Comparison of ENCODE assay signal across 9 mouse cellular contexts in genomic region chr6:124900801-124901480, GRCm38 (mm10). TPM values are rescaled to one million over a fixed set of nuclear protein-coding genes. Genes with fewer than 3 reads are reported as not detected.
DNase-seq lines count a peak whose midpoint lies in the region; ATAC-seq lines count a peak whose summit lies in the region.
"Had no signal": no experiment of that assay in that cellular context is flagged by ENCODE, and none has a peak within 500 bp of the region (broad histone marks: within the 10 kb centered on the region; RNA-seq: fewer than 3 reads in every experiment).

No protein-coding gene starts in this region.

- H3K9ac ChIP-seq in hindbrain, embryonic 11.5 days (ENCODE audit: low read depth, low read length), result no peak overlapping the region
- no peak overlapping the region for H3K9ac ChIP-seq in forebrain, embryonic 12.5 days
- H3K9ac ChIP-seq: lung, embryonic 15.5 days had no signal

- no peaks in the 10 kb centered on the region for H3K9me3 ChIP-seq in hindbrain, embryonic 10.5 days
- H3K9me3 ChIP-seq in hindbrain, embryonic 11.5 days (ENCODE audit: control insufficient read depth, low read length), result no peaks in the 10 kb centered on the region
- H3K9me3 ChIP-seq in forebrain, embryonic 12.5 days, result no peaks in the 10 kb centered on the region
- H3K9me3 ChIP-seq: lung, embryonic 15.5 days had no signal

- H3K4me3 ChIP-seq in hindbrain, embryonic 10.5 days, result no peak overlapping the region
- no peak overlapping the region for H3K4me3 ChIP-seq in hindbrain, embryonic 11.5 days (ENCODE audit: low read depth, low read length)
- no peak overlapping the region for H3K4me3 ChIP-seq in forebrain, embryonic 12.5 days (replicated peaks)
- H3K4me3 ChIP-seq: lung, embryonic 15.5 days had no signal

- H3K4me2 ChIP-seq in hindbrain, embryonic 11.5 days (replicated peaks; ENCODE audit: low read depth, low read length), result no peak overlapping the region
- no peak overlapping the region for H3K4me2 ChIP-seq in forebrain, embryonic 12.5 days
- H3K4me2 ChIP-seq: lung, embryonic 15.5 days had no signal

- peaks cover 38% of the 10 kb centered on the region for H3K4me1 ChIP-seq in hindbrain, embryonic 10.5 days (replicated peaks)
- peaks cover 2% of the 10 kb centered on the region; the same call in 1 of the 2 replicates for H3K4me1 ChIP-seq in hindbrain, embryonic 11.5 days (replicated peaks; ENCODE audit: control insufficient read depth, insufficient read depth, low read length)
- H3K4me1 ChIP-seq in forebrain, embryonic 12.5 days, result peaks cover 23% of the 10 kb centered on the region

- no peaks in the 10 kb centered on the region for H3K36me3 ChIP-seq in hindbrain, embryonic 10.5 days
- no peaks in the 10 kb centered on the region for H3K36me3 ChIP-seq in hindbrain, embryonic 11.5 days (ENCODE audit: control insufficient read depth, insufficient read depth, low read length)
- H3K36me3 ChIP-seq in forebrain, embryonic 12.5 days (replicated peaks), result no peaks in the 10 kb centered on the region
- H3K36me3 ChIP-seq: lung, embryonic 15.5 days had no signal

- no peak for DNase-seq in hindbrain, embryonic 10.5 days (ENCODE audit: low spot score)
- DNase-seq in hindbrain, embryonic 11.5 days (ENCODE audit: low spot score), result no peak
- DNase-seq in right cerebral cortex, adult 18-20 months, result peak; percentile 30
- no peak for DNase-seq in right cerebral cortex, postnatal 4 days
- peak; percentile 19 for DNase-seq in right cerebral cortex, postnatal 25 days
- DNase-seq in ovary, postnatal 36 days (ENCODE audit: low spot score), result no peak

- H3K27ac ChIP-seq in hindbrain, embryonic 10.5 days, result peak overlapping the region; percentile 26; the same call in 1 of the 2 replicates
- H3K27ac ChIP-seq in hindbrain, embryonic 11.5 days (ENCODE audit: low read depth, low read length), result no peak overlapping the region
- no peak overlapping the region for H3K27ac ChIP-seq in forebrain, embryonic 12.5 days
- H3K27ac ChIP-seq: lung, embryonic 15.5 days had no signal

- no peaks in the 10 kb centered on the region for H3K27me3 ChIP-seq in hindbrain, embryonic 10.5 days (ENCODE audit: insufficient read depth, poor library complexity, severe bottlenecking)
- no peaks in the 10 kb centered on the region for H3K27me3 ChIP-seq in hindbrain, embryonic 11.5 days (ENCODE audit: control insufficient read depth, insufficient read depth, low read length)
- H3K27me3 ChIP-seq in forebrain, embryonic 12.5 days, result no peaks in the 10 kb centered on the region
- H3K27me3 ChIP-seq: lung, embryonic 15.5 days had no signal

- WGBS in hindbrain, embryonic 10.5 days, result 57% methylated on average over 10 of the region's 10 CpGs
- WGBS in hindbrain, embryonic 11.5 days, result 56% methylated on average over 10 of the region's 10 CpGs
- WGBS in forebrain, embryonic 12.5 days, result 68% methylated on average over 10 of the region's 10 CpGs

- no peak for ATAC-seq in hindbrain, embryonic 11.5 days (ENCODE audit: low FRiP score)
- ATAC-seq in granulocyte monocyte progenitor cell, adult 5-6 weeks (replicated peaks; ENCODE audit: poor library complexity, severe bottlenecking), result peak; percentile 78
- ATAC-seq in forebrain, embryonic 12.5 days (ENCODE audit: low FRiP score), result no peak

RNA-seq across cellular contexts. Expression of gene Lag3, which starts 10.6 kb away (rescaled TPM):
- 1.1 and 1.3 TPM in 2 replicates for polyA plus RNA-seq in hindbrain, embryonic 10.5 days (2016; fragmentation: Nextera tagmentation; extraction: Ambion mirVana)
- polyA plus RNA-seq in hindbrain, embryonic 11.5 days (2014; fragmentation: Nextera tagmentation; extraction: Ambion mirVana), result 1.2 and 2.5 TPM in 2 replicates
- total RNA-seq in granulocyte monocyte progenitor cell, adult 5-6 weeks (2014; fragmentation: Nextera tagmentation), result 1.4 and 3.8 TPM in 2 replicates
- 1.4 and 9.6 TPM in 2 replicates for total RNA-seq in granulocyte monocyte progenitor cell, adult 5-6 weeks (2017)
- polyA plus RNA-seq in forebrain, embryonic 12.5 days (2016; fragmentation: Nextera tagmentation; extraction: Ambion mirVana), result 2.0 and 3.0 TPM in 2 replicates

RNA-seq across cellular contexts. Expression of gene Cd4, which starts 12.9 kb away (rescaled TPM):
- not detected in 2 replicates for polyA plus RNA-seq in hindbrain, embryonic 10.5 days (2016; fragmentation: Nextera tagmentation; extraction: Ambion mirVana)
- 0.19 TPM in 1 of 2 replicates, not detected in the other for polyA plus RNA-seq in hindbrain, embryonic 11.5 days (2014; fragmentation: Nextera tagmentation; extraction: Ambion mirVana)
- 0.90 TPM in 1 of 2 replicates, not detected in the other for total RNA-seq in granulocyte monocyte progenitor cell, adult 5-6 weeks (2014; fragmentation: Nextera tagmentation)
- 0.41 and 0.60 TPM in 2 replicates for total RNA-seq in granulocyte monocyte progenitor cell, adult 5-6 weeks (2017)
- 0.12 and 0.14 TPM in 2 replicates for polyA plus RNA-seq in forebrain, embryonic 12.5 days (2016; fragmentation: Nextera tagmentation; extraction: Ambion mirVana)

RNA-seq across cellular contexts. Expression of gene Ptms, which starts 19.0 kb away (rescaled TPM):
- 271 and 416 TPM in 2 replicates for polyA plus RNA-seq in hindbrain, embryonic 10.5 days (2016; fragmentation: Nextera tagmentation; extraction: Ambion mirVana)
- 321 and 337 TPM in 2 replicates for polyA plus RNA-seq in hindbrain, embryonic 11.5 days (2014; fragmentation: Nextera tagmentation; extraction: Ambion mirVana)
- 16.1 and 21.9 TPM in 2 replicates for total RNA-seq in granulocyte monocyte progenitor cell, adult 5-6 weeks (2014; fragmentation: Nextera tagmentation)
- total RNA-seq in granulocyte monocyte progenitor cell, adult 5-6 weeks (2017), result 18.5 and 33.0 TPM in 2 replicates
- 516 and 526 TPM in 2 replicates for polyA plus RNA-seq in forebrain, embryonic 12.5 days (2016; fragmentation: Nextera tagmentation; extraction: Ambion mirVana)

RNA-seq across cellular contexts. Expression of gene Mlf2, which starts 30.2 kb away (rescaled TPM):
- polyA plus RNA-seq in hindbrain, embryonic 10.5 days (2016; fragmentation: Nextera tagmentation; extraction: Ambion mirVana), result 417 and 499 TPM in 2 replicates
- polyA plus RNA-seq in hindbrain, embryonic 11.5 days (2014; fragmentation: Nextera tagmentation; extraction: Ambion mirVana), result 443 and 465 TPM in 2 replicates
- total RNA-seq in granulocyte monocyte progenitor cell, adult 5-6 weeks (2014; fragmentation: Nextera tagmentation), result 82.4 and 102 TPM in 2 replicates
- 49.5 and 79.7 TPM in 2 replicates for total RNA-seq in granulocyte monocyte progenitor cell, adult 5-6 weeks (2017)
- polyA plus RNA-seq in forebrain, embryonic 12.5 days (2016; fragmentation: Nextera tagmentation; extraction: Ambion mirVana), result 445 and 449 TPM in 2 replicates

RNA-seq across cellular contexts. Expression of gene Gpr162, which starts 37.2 kb away (rescaled TPM):
- 2.3 and 5.0 TPM in 2 replicates for polyA plus RNA-seq in hindbrain, embryonic 10.5 days (2016; fragmentation: Nextera tagmentation; extraction: Ambion mirVana)
- 1.9 and 2.3 TPM in 2 replicates for polyA plus RNA-seq in hindbrain, embryonic 11.5 days (2014; fragmentation: Nextera tagmentation; extraction: Ambion mirVana)
- total RNA-seq in granulocyte monocyte progenitor cell, adult 5-6 weeks (2014; fragmentation: Nextera tagmentation), result 2.0 TPM in 1 of 2 replicates, not detected in the other
- total RNA-seq in granulocyte monocyte progenitor cell, adult 5-6 weeks (2017), result not detected in 2 replicates
- polyA plus RNA-seq in forebrain, embryonic 12.5 days (2016; fragmentation: Nextera tagmentation; extraction: Ambion mirVana), result 9.9 and 10.2 TPM in 2 replicates

Comparison
In these comparisons a context has a peak if more than half of its experiments do, and no peak if none do; other contexts are left out.
1. DNase-seq: peak in right cerebral cortex, adult 18-20 months (single experiment) and right cerebral cortex, postnatal 25 days (single experiment); none in hindbrain, embryonic 10.5 days (single experiment), hindbrain, embryonic 11.5 days (single experiment), right cerebral cortex, postnatal 4 days (single experiment) and ovary, postnatal 36 days (single experiment).